Mouse (Mus musculus) stomach, postnatal 0 days (tissue): ENCODE measurements around the gene Laptm4a.
A peak's percentile ranks its signal among the peaks of the same experiment; 100 is the strongest.

Source experiments
- CTCF ChIP-seq: IDR thresholded peaks from 2 replicates; pipeline ENCODE4 v1.5.1; 2016; ENCODE audit warnings: antibody characterized with exemption, low read depth, mild to moderate bottlenecking, moderate library complexity
- EP300 ChIP-seq: optimal IDR thresholded peaks from 2 replicates; pipeline ENCODE3; 2016; ENCODE audit warnings: antibody characterized with exemption

- TF ChIP-seq CTCF (peak; percentile 53), EP300 (no peak)
These were observed 2.1 kb downstream of the Laptm4a start for GRCm38 (mm10) chr12:8923603-8924002.
